Mouse (Mus musculus): ENCODE results near the gene Rnh1.

DNA sequence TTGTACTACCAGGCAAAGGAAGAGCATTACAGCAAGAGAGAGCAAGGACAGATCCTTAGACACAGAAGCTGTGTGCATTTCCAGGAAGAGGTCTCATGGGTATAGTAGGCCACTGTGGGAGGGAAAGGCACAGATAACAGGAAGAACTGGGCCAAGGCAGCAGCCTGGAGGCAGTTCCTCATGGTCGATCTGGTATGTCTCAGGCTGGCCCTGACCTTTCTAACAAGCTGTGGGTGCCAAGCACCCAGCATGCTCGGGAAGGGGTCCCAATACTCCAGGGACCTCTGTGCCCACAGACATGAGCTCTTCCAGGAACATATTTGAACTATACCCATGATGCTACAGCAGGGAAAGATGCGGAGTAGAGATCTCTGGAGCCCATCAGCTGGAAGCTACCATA is 31.9 kb upstream of the Rnh1 start:
- no peak for TF ChIP-seq CTCF (IDR thresholded peaks at IDR 0.05; ENCODE audit: low read depth, low read length)
- no peak for TF ChIP-seq GATA1 (IDR thresholded peaks at IDR 0.05; ENCODE audit: borderline replicate concordance, low read length)
- TF ChIP-seq TAL1 (conservative IDR thresholded peaks at IDR 0.05; ENCODE audit: low read depth, low read length) = no peak
